In the genomic region with DNA sequence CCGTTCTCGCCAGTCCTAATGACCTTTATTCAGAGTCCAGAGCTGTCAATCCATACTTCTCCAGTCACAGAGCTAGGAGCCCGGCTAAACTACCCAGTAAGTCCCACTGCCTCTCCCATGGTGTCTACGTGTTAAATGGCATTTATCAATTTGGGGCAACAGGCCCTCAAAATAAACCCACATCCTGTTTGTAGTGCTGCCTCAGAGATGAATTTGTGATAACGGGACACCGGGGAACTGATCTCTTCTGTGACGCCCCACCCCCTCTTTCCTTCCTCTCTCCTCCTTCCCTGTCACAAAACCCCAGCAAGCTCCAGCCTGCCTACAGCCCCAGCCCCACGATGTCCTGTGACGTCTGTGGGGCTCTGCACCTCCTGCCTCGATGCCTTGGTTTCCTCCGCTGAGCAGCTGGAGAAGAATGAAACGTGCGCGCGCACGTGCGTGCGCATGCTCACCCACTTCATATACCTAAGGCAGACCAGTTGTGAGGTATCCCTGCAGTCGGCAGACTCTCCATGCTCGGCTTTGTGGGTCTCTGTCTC, we compare ENCODE assay signal across 8 mouse cellular contexts. TPM values are rescaled to one million over a fixed set of nuclear protein-coding genes. Genes with fewer than 3 reads are reported as not detected.
DNase-seq lines count a peak whose midpoint lies in the region; ATAC-seq lines count a peak whose summit lies in the region.

No protein-coding gene starts in this region.

- no peak overlapping the region for H3K9ac ChIP-seq in heart, embryonic 12.5 days
- H3K9ac ChIP-seq in liver, embryonic 11.5 days (ENCODE audit: low read depth, low read length): peak overlapping the region; percentile 50

- no peaks in the 10 kb centered on the region for H3K36me3 ChIP-seq in heart, embryonic 12.5 days
- H3K36me3 ChIP-seq in liver, embryonic 11.5 days (ENCODE audit: control insufficient read depth, insufficient read depth, low read length): no peaks in the 10 kb centered on the region

- H3K9me3 ChIP-seq in heart, embryonic 12.5 days (replicated peaks): peaks cover 5% of the 10 kb centered on the region
- H3K9me3 ChIP-seq in liver, embryonic 11.5 days (ENCODE audit: control insufficient read depth, low read length): 0 out of 2 replicates have a peak, but pooled peaks cover 5% of the 10 kb centered on the region

- peak; percentile 34; the same call in 1 of the 2 replicates for ATAC-seq in heart, embryonic 12.5 days (ENCODE audit: insufficient number of reproducible peaks, low FRiP score)
- peak; percentile 65 for ATAC-seq in liver, embryonic 11.5 days (replicated peaks; ENCODE audit: low FRiP score)

- peaks cover 6% of the 10 kb centered on the region for H3K4me1 ChIP-seq in heart, embryonic 12.5 days (replicated peaks)
- peaks cover 22% of the 10 kb centered on the region for H3K4me1 ChIP-seq in liver, embryonic 11.5 days (replicated peaks; ENCODE audit: control insufficient read depth, insufficient read depth, low read length)

- WGBS in heart, embryonic 12.5 days: 57% methylated on average over 20 of the region's 20 CpGs
- 37% methylated on average over 20 of the region's 20 CpGs for WGBS in liver, embryonic 11.5 days

- H3K4me3 ChIP-seq in heart, embryonic 12.5 days: no peak overlapping the region
- peak overlapping the region; percentile 33 for H3K4me3 ChIP-seq in liver, embryonic 11.5 days (ENCODE audit: low read depth, low read length)

- H3K4me2 ChIP-seq in heart, embryonic 12.5 days: peak overlapping the region; percentile 15; the same call in 1 of the 2 replicates
- peak overlapping the region; percentile 73 for H3K4me2 ChIP-seq in liver, embryonic 11.5 days

- H3K27me3 ChIP-seq in heart, embryonic 12.5 days (replicated peaks): no peaks in the 10 kb centered on the region
- H3K27me3 ChIP-seq in liver, embryonic 11.5 days (replicated peaks; ENCODE audit: control insufficient read depth, insufficient read depth, low read length): no peaks in the 10 kb centered on the region

- H3K27ac ChIP-seq in heart, embryonic 12.5 days (ENCODE audit: poor library complexity, severe bottlenecking): no peak overlapping the region
- H3K27ac ChIP-seq in liver, embryonic 11.5 days (ENCODE audit: low read depth, low read length): peak overlapping the region; percentile 28

- DNase-seq in adrenal gland, adult (ENCODE audit: inconsistent age in 2 of 2, low spot score in 1 of 2): peak; percentile 40 to 55
- no peak for DNase-seq in adrenal gland, adult 8-10 months
- peak; percentile 60 for DNase-seq in liver, embryonic 11.5 days (ENCODE audit: low spot score)
- peak; percentile 68 to 76 for DNase-seq in spleen, adult 18-20 months
- no peak for DNase-seq in retina, postnatal 1 day
- DNase-seq in neural tube, embryonic 10.5 days (ENCODE audit: extremely low spot score, low spot score): no peak
- no peak for DNase-seq in embryo, embryonic 10.5 days (ENCODE audit: low spot score)

RNA-seq across cellular contexts. Expression of gene Fam102a, which starts 39.9 kb away (rescaled TPM):
- total RNA-seq in adrenal gland, adult 8-10 months (2022): 10 to 100 TPM; 39.5 to 50.2 (median 47.2) TPM
- 7.9 and 9.0 TPM in 2 replicates for polyA plus RNA-seq in heart, embryonic 12.5 days (2016; fragmentation: Nextera tagmentation; extraction: Ambion mirVana)
- 4.1 and 6.5 TPM in 2 replicates for polyA plus RNA-seq in liver, embryonic 11.5 days (2014; fragmentation: Nextera tagmentation; extraction: Ambion mirVana)

RNA-seq across cellular contexts. Expression of gene Slc25a25, which starts 44.0 kb away (rescaled TPM):
- total RNA-seq in adrenal gland, adult 8-10 months (2022): 10 to 100 TPM; 17.9 to 79.8 (median 27.3) TPM
- 13.0 and 14.3 TPM in 2 replicates for polyA plus RNA-seq in heart, embryonic 12.5 days (2016; fragmentation: Nextera tagmentation; extraction: Ambion mirVana)
- polyA plus RNA-seq in liver, embryonic 11.5 days (2014; fragmentation: Nextera tagmentation; extraction: Ambion mirVana): 10.4 and 12.7 TPM in 2 replicates

RNA-seq across cellular contexts. Expression of gene Naif1, which starts 45.0 kb away (rescaled TPM):
- total RNA-seq in adrenal gland, adult 8-10 months (2022): 1 to 10 TPM; 4.2 to 5.5 (median 5.0) TPM
- polyA plus RNA-seq in heart, embryonic 12.5 days (2016; fragmentation: Nextera tagmentation; extraction: Ambion mirVana): 4.7 and 5.4 TPM in 2 replicates
- 4.5 and 5.4 TPM in 2 replicates for polyA plus RNA-seq in liver, embryonic 11.5 days (2014; fragmentation: Nextera tagmentation; extraction: Ambion mirVana)

Comparison
In these comparisons a context has a peak if more than half of its experiments do, and no peak if none do; other contexts are left out.
1. DNase-seq: peak in adrenal gland, adult (2 of 2), liver, embryonic 11.5 days (single experiment) and spleen, adult 18-20 months (2 of 2); none in adrenal gland, adult 8-10 months (single experiment), retina, postnatal 1 day (single experiment), neural tube, embryonic 10.5 days (single experiment) and embryo, embryonic 10.5 days (single experiment).